Mouse (Mus musculus) megakaryocyte, embryonic 14.5 days (primary cell): ENCODE measurements at regions not wholly inside any gene's neighbourhood (a gene's known extent, or its start where the extent isn't known, plus 50 kb on each side); places are given as distances from the start of the nearest gene placed in this dataset.

ENCODE experiments used
- FLI1 ChIP-seq: IDR thresholded peaks from 2 replicates; pipeline ENCODE4 v1.6.1; 2012; ENCODE audit warnings: low read length, inconsistent platforms, mixed read lengths
- GATA1 ChIP-seq: IDR thresholded peaks from 3 replicates; pipeline ENCODE4 v1.6.1; 2012; ENCODE audit warnings: mixed read lengths, low read length, inconsistent platforms, borderline replicate concordance

DNA sequence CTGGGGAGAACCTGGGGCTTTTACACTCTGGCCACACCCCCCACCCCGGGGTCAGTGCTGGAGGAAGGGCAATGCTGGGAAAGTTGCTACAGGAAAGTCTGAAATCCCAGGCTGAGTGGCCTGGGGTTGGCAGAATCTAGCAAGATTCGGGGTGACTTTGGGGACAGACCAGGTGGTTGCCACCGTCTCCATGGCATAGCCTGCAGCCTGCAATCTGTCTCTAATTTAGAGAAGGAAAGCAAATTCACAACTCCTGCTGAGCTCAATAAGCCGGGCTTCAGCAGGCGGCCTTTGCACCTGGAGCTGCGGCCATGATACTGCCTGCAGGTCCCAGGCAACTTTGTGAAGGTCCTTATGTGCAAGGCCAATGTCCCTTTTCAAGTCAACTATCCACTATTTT, 135.4 kb upstream of the Slc24a5 start:
- no peak for TF ChIP-seq GATA1
- TF ChIP-seq FLI1: no peak
